Mouse (Mus musculus): ENCODE measurements around the gene Glce.

DNA sequence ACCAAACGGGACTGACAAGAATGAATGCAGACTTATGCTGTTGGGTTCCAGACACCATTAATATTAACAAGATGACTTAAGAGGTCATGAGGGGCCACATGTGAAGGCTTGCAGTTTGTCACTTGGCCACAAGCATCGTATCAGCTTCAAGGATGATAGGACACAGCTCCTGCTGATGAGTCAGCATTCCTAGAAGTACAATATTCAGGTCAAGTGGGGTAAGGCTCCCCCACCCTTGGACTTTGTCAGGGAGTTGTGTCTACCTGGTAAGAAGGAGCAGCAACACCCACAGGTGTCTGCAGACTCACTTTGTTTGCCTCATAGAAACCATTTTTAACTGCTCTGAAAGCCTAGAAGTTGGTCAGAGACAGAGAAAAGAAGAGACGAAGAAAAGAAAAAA, 49.8 kb upstream of the Glce start:
- TF ChIP-seq EP300 (IDR thresholded peaks at IDR 0.05; ENCODE audit: low read depth) (no peak), CTCF (IDR thresholded peaks at IDR 0.05; ENCODE audit: low read depth) (no peak)

Measured in liver, postnatal 0 days (tissue).